Mouse (Mus musculus): Measurements from ENCODE around the gene Setx. TPM values are rescaled to one million over a fixed set of nuclear protein-coding genes. Genes with fewer than 3 reads are reported as not detected.

The Setx gene
- polyA plus RNA-seq, 1 experiment from 2014 or later = 21.7 TPM

- 2% methylated on average over 60 of the region's 61 CpGs for WGBS
Measured at GRCm38 (mm10) chr2:29194547-29195463, 70.8 kb downstream of the Setx start.

GRCm38 (mm10) chr2:29196844-29197243 is 72.9 kb downstream of the Setx start:
- 68% methylated on average over 12 of the region's 12 CpGs for WGBS
- no peak overlapping the region for H3K27ac ChIP-seq (ENCODE audit: low read length)
- no peaks in the 10 kb centered on the region for H3K9me3 ChIP-seq (ENCODE audit: control insufficient read depth, low read depth, low read length)
- no peak overlapping the region for H3K4me3 ChIP-seq (ENCODE audit: low read depth, low read length)
- ATAC-seq (ENCODE audit: insufficient number of reproducible peaks, insufficient read depth, low FRiP score, low read depth) = no peak
- H3K36me3 ChIP-seq (ENCODE audit: control insufficient read depth, insufficient read depth, low read length) = no peaks in the 10 kb centered on the region
- H3K4me2 ChIP-seq (replicated peaks; ENCODE audit: low read depth, low read length) = no peak overlapping the region
- no peak overlapping the region for H3K9ac ChIP-seq (replicated peaks; ENCODE audit: low read depth, low read length)
- H3K27me3 ChIP-seq (ENCODE audit: control insufficient read depth, insufficient read depth, low read length) = peaks cover 10% of the 10 kb centered on the region; the same call in 1 of the 2 replicates
- no peaks in the 10 kb centered on the region for H3K4me1 ChIP-seq (ENCODE audit: control insufficient read depth, insufficient read depth, low read length)

More at GRCm38 (mm10) chr2:29194547-29195463, 70.8 kb downstream of the Setx start:
- Histone ChIP-seq H3K9ac (replicated peaks; ENCODE audit: low read depth, low read length) (peak overlapping the region; percentile 33; the same call in 1 of the 2 replicates), H3K36me3 (ENCODE audit: control insufficient read depth, insufficient read depth, low read length) (no peaks in the 10 kb centered on the region), H3K4me1 (ENCODE audit: control insufficient read depth, insufficient read depth, low read length) (no peaks in the 10 kb centered on the region), H3K4me2 (replicated peaks; ENCODE audit: low read depth, low read length) (peak overlapping the region; percentile 99), H3K27ac (ENCODE audit: low read length) (no peak overlapping the region), H3K27me3 (ENCODE audit: control insufficient read depth, insufficient read depth, low read length) (peaks cover 10% of the 10 kb centered on the region; the same call in 1 of the 2 replicates), H3K4me3 (ENCODE audit: low read depth, low read length) (peak overlapping the region; percentile 43), H3K9me3 (ENCODE audit: control insufficient read depth, low read depth, low read length) (no peaks in the 10 kb centered on the region)
- peak; percentile 68; the same call in 1 of the 2 replicates for ATAC-seq (ENCODE audit: insufficient number of reproducible peaks, insufficient read depth, low FRiP score, low read depth)

DNA sequence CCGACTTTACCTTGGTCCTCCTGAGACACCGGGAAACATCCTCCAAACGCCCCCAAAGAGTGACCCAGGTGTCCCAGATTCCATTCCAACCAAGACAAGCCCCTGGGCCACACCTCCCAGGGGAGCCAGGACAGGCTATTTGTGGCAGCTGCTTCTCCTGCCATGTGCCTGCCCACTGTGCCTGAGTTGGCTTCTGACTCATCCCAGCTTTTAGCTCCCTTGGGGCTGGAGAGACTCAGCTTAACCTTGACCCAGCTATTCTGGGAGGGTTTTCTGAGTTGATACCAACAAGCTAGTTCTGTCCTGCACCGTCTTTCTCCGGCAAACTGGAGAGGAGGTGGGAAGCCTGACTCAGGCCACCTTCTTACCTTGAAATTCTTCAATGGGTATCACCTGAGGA is 74.5 kb downstream of the Setx start:
- H3K27ac ChIP-seq (ENCODE audit: low read length) = no peak overlapping the region
- no peaks in the 10 kb centered on the region for H3K36me3 ChIP-seq (ENCODE audit: control insufficient read depth, insufficient read depth, low read length)
- no peak overlapping the region for H3K4me3 ChIP-seq (ENCODE audit: low read depth, low read length)
- H3K9me3 ChIP-seq (ENCODE audit: control insufficient read depth, low read depth, low read length) = no peaks in the 10 kb centered on the region
- no peaks in the 10 kb centered on the region for H3K4me1 ChIP-seq (ENCODE audit: control insufficient read depth, insufficient read depth, low read length)
- ATAC-seq (ENCODE audit: insufficient number of reproducible peaks, insufficient read depth, low FRiP score, low read depth) = no peak
- peaks cover 10% of the 10 kb centered on the region; the same call in 1 of the 2 replicates for H3K27me3 ChIP-seq (ENCODE audit: control insufficient read depth, insufficient read depth, low read length)
- 78% methylated on average over 5 of the region's 5 CpGs for WGBS
- H3K4me2 ChIP-seq (replicated peaks; ENCODE audit: low read depth, low read length) = no peak overlapping the region
- H3K9ac ChIP-seq (replicated peaks; ENCODE audit: low read depth, low read length) = no peak overlapping the region

- H3K36me3 ChIP-seq (ENCODE audit: control insufficient read depth, insufficient read depth, low read length) = no peaks in the 10 kb centered on the region
- no peak for ATAC-seq (ENCODE audit: insufficient number of reproducible peaks, insufficient read depth, low FRiP score, low read depth)
- H3K9me3 ChIP-seq (ENCODE audit: control insufficient read depth, low read depth, low read length) = no peaks in the 10 kb centered on the region
- H3K27ac ChIP-seq (ENCODE audit: low read length) = no peak overlapping the region
- peaks cover 10% of the 10 kb centered on the region; the same call in 1 of the 2 replicates for H3K27me3 ChIP-seq (ENCODE audit: control insufficient read depth, insufficient read depth, low read length)
- H3K4me3 ChIP-seq (ENCODE audit: low read depth, low read length) = no peak overlapping the region
- no peaks in the 10 kb centered on the region for H3K4me1 ChIP-seq (ENCODE audit: control insufficient read depth, insufficient read depth, low read length)
- 5% methylated on average over 3 of the region's 3 CpGs for WGBS
- no peak overlapping the region for H3K9ac ChIP-seq (replicated peaks; ENCODE audit: low read depth, low read length)
- no peak overlapping the region for H3K4me2 ChIP-seq (replicated peaks; ENCODE audit: low read depth, low read length)
Measured at GRCm38 (mm10) chr2:29199909-29200308, 75.9 kb downstream of the Setx start.

DNA sequence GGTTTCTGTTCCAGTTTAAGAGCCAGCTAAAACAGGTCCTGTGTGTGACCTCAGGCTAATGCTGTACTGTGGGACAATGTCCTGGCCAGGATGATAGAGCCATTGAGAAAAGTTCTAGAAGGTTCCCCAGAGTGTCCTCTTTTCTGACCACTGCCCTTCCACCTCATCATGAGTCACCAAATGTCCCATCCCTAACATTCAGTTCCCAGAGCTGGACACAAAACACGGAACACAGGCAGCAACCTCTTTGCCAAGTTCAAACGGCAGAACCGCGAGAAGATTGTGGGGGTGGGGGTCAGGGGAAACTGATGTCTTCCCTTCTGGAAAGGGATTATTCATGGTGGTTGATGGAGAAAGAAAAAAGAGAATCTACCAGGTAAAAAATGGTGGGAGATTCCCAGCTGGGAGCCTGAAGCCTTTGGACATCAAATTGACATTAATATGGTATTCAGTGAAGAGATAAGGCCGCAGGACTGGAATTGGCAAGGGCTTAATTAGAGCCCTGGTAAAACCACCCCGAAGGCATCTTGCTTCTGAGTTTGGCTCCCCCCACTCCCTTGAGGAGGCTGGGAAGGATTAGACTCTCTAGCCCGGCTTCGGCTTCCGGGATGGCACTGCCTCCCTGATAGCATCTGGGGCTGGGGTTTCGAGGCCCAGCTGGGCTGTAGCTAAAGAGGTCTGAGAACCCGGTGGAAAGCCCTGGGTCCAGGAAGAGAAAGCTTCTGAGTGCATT is 77.4 kb downstream of the Setx start:
- H3K27me3 ChIP-seq (ENCODE audit: control insufficient read depth, insufficient read depth, low read length) = peaks cover 3% of the 10 kb centered on the region; the same call in 1 of the 2 replicates
- no peaks in the 10 kb centered on the region for H3K4me1 ChIP-seq (ENCODE audit: control insufficient read depth, insufficient read depth, low read length)
- no peaks in the 10 kb centered on the region for H3K9me3 ChIP-seq (ENCODE audit: control insufficient read depth, low read depth, low read length)
- no peaks in the 10 kb centered on the region for H3K36me3 ChIP-seq (ENCODE audit: control insufficient read depth, insufficient read depth, low read length)
- H3K9ac ChIP-seq (replicated peaks; ENCODE audit: low read depth, low read length) = no peak overlapping the region
- no peak for ATAC-seq (ENCODE audit: insufficient number of reproducible peaks, insufficient read depth, low FRiP score, low read depth)
- no peak overlapping the region for H3K4me2 ChIP-seq (replicated peaks; ENCODE audit: low read depth, low read length)
- H3K27ac ChIP-seq (ENCODE audit: low read length) = no peak overlapping the region
- no peak overlapping the region for H3K4me3 ChIP-seq (ENCODE audit: low read depth, low read length)
- WGBS = 65% methylated on average over 11 of the region's 11 CpGs

DNA sequence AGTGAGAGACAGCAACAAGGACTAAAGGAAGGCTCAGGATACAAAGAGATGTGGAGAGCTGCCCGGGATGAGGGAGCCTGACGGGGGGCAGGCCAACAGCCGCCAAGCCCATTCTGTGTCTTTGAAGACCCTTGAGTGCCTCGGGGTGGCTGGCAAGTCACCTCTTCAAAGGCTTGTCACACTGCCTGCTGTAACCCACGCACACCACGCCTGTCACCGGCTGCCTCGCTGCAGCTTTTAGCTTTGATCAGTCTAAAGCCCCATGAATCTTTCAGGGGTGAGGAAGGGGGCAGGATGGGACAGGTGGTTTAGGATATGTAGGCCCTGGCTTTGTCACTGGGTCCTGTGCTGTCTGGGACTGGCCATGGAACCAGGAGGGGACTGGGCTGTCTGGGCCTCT is 82.2 kb downstream of the Setx start:
- Histone ChIP-seq H3K36me3 (ENCODE audit: control insufficient read depth, insufficient read depth, low read length) (no peaks in the 10 kb centered on the region), H3K27me3 (ENCODE audit: control insufficient read depth, insufficient read depth, low read length) (no peaks in the 10 kb centered on the region), H3K4me3 (ENCODE audit: low read depth, low read length) (no peak overlapping the region), H3K4me2 (replicated peaks; ENCODE audit: low read depth, low read length) (no peak overlapping the region), H3K9ac (replicated peaks; ENCODE audit: low read depth, low read length) (no peak overlapping the region), H3K4me1 (ENCODE audit: control insufficient read depth, insufficient read depth, low read length) (no peaks in the 10 kb centered on the region), H3K9me3 (ENCODE audit: control insufficient read depth, low read depth, low read length) (no peaks in the 10 kb centered on the region), H3K27ac (ENCODE audit: low read length) (no peak overlapping the region)
- 33% methylated on average over 8 of the region's 8 CpGs for WGBS
- no peak for ATAC-seq (ENCODE audit: insufficient number of reproducible peaks, insufficient read depth, low FRiP score, low read depth)

DNA sequence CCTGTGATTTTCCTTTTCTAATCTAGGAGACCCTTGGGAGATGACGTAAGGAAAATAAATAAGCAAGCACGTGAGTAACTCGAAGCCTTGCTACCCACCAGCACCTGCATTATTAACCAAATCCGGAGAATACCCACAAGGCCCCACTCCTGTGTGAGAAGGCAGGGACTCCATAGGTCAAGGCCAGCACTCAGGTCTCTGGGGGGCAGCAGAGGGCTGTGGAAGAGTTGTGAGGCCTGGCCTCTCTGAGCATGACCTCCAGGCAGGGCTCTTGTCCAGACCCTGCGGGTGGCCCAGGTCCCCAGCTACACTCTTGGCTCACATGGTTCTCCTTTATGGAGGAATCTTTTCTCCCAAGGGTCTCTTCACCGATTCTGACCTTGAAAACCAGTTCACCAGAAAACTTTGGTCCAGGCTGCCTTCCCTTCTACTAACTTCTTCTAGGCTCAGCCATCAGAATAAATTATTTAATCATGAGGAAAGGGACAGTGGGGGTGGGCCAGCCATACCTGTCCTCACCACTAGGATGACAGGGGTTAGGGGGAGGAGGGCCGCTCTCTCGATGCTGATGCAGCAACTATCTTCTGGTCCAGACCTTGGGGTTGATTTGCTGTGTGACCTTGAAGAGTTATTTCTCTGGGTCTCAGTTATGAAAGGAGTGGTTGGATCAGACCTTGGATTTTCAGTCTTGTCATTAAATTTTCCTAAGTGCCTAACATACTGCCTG is 92.5 kb downstream of the Setx start:
- no peaks in the 10 kb centered on the region for H3K9me3 ChIP-seq (ENCODE audit: control insufficient read depth, low read depth, low read length)
- no peaks in the 10 kb centered on the region for H3K36me3 ChIP-seq (ENCODE audit: control insufficient read depth, insufficient read depth, low read length)
- H3K4me2 ChIP-seq (replicated peaks; ENCODE audit: low read depth, low read length) = no peak overlapping the region
- no peaks in the 10 kb centered on the region for H3K27me3 ChIP-seq (ENCODE audit: control insufficient read depth, insufficient read depth, low read length)
- H3K4me1 ChIP-seq (ENCODE audit: control insufficient read depth, insufficient read depth, low read length) = no peaks in the 10 kb centered on the region; the same call in 1 of the 2 replicates
- 55% methylated on average over 8 of the region's 8 CpGs for WGBS
- H3K27ac ChIP-seq (ENCODE audit: low read length) = no peak overlapping the region
- no peak overlapping the region for H3K9ac ChIP-seq (replicated peaks; ENCODE audit: low read depth, low read length)
- no peak overlapping the region for H3K4me3 ChIP-seq (ENCODE audit: low read depth, low read length)
- ATAC-seq (ENCODE audit: insufficient number of reproducible peaks, insufficient read depth, low FRiP score, low read depth) = no peak

- no peaks in the 10 kb centered on the region for H3K27me3 ChIP-seq (ENCODE audit: control insufficient read depth, insufficient read depth, low read length)
- 90% methylated on average over 5 of the region's 5 CpGs for WGBS
- ATAC-seq (ENCODE audit: insufficient number of reproducible peaks, insufficient read depth, low FRiP score, low read depth) = no peak
- H3K36me3 ChIP-seq (ENCODE audit: control insufficient read depth, insufficient read depth, low read length) = no peaks in the 10 kb centered on the region
- no peak overlapping the region for H3K4me2 ChIP-seq (replicated peaks; ENCODE audit: low read depth, low read length)
- H3K9ac ChIP-seq (replicated peaks; ENCODE audit: low read depth, low read length) = no peak overlapping the region
- H3K4me1 ChIP-seq (ENCODE audit: control insufficient read depth, insufficient read depth, low read length) = no peaks in the 10 kb centered on the region; the same call in 1 of the 2 replicates
- no peak overlapping the region for H3K27ac ChIP-seq (ENCODE audit: low read length)
- H3K4me3 ChIP-seq (ENCODE audit: low read depth, low read length) = no peak overlapping the region
- H3K9me3 ChIP-seq (ENCODE audit: control insufficient read depth, low read depth, low read length) = no peaks in the 10 kb centered on the region
Measured at GRCm38 (mm10) chr2:29217042-29217441, 93.1 kb downstream of the Setx start.
